Mouse (Mus musculus): ENCODE results near the gene Unk. TPM values are rescaled to one million over a fixed set of nuclear protein-coding genes. Genes with fewer than 3 reads are reported as not detected.

The Unk gene
- polyA plus RNA-seq, 1 experiment from 2014 or later, result 40.4 TPM

DNA sequence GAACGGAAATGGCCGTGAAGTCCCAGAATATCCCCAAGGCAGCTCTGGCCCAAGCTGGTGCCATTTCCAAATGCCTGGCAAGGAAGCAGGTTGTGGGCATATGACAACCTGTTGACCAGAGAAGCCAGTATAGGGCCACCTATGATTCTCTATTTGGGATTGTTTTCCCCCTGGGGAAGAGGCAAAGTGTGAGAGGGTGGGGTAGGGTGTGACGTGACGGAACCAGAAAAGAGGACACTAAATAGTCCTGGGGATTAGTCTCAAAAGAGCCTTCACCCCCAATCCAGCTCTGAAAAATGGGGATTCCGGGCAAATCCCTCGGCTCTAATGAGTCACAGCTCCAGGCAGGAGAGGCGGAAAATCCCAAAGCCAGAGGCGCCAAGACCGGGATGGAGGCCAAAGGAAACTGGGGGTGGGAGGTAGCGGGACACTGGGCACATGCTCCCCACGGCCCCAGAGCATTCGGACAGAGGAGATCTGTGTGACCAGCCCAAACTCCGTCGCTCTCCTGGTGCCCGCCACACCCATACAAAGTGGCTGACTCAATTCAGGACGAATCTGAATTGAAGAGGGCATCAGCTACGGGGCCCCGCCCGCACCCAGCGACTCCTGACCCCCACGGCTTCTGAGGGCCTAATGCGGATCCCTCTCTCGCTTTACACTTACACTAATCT lies 78.5 kb downstream of the Unk start:
- Histone ChIP-seq H3K4me2 (replicated peaks) (peak overlapping the region; percentile 46), H3K36me3 (no peaks in the 10 kb centered on the region), H3K9me3 (no peaks in the 10 kb centered on the region), H3K27me3 (peaks cover 67% of the 10 kb centered on the region), H3K4me1 (peaks cover 44% of the 10 kb centered on the region), H3K27ac (replicated peaks) (no peak overlapping the region), H3K4me3 (peak overlapping the region; percentile 35; the same call in 1 of the 2 replicates), H3K9ac (replicated peaks) (no peak overlapping the region)
- WGBS, result 3% methylated on average over 23 of the region's 23 CpGs
- ATAC-seq (replicated peaks), result no peak

DNA sequence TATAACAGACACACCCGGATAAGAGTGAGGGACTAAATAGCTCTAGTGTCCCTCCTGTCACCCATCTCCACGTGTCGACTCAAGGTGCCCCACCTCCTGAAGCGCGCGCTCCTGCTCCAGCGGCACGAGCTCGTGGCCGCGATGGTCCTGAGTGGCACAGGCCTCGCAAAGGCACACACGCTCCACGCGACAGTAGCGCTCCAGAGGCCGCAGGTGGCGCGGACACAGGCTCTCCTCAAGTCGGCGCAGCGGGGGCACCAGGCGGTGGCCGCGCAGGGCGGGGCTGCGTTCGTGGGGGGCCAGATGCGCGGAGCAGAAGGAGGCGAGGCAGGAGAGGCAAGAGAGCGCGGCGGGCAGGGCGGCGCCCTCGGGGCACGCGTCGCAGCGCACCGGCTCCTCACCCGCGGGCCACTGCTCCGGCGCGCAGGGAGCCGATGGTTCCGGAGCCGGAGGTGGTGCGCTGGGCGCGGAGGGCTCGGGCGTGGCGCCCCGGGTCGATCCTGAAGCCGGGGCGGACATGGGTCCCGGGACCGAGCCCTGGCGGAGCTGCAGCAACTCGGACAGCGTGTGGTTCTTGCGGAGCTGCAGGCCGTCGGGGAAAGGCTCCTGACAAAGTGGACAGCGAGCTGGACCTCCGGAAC lies 79.4 kb downstream of the Unk start:
- H3K9ac ChIP-seq (replicated peaks), result 0 out of 2 replicates have a peak overlapping the region, but pooled peaks have one; percentile 7
- H3K4me3 ChIP-seq, result peak overlapping the region; percentile 35
- peak overlapping the region; percentile 46 for H3K4me2 ChIP-seq (replicated peaks)
- peaks cover 35% of the 10 kb centered on the region for H3K4me1 ChIP-seq
- H3K27me3 ChIP-seq, result peaks cover 67% of the 10 kb centered on the region
- H3K36me3 ChIP-seq, result no peaks in the 10 kb centered on the region
- 2% methylated on average over 69 of the region's 70 CpGs for WGBS
- H3K9me3 ChIP-seq, result no peaks in the 10 kb centered on the region
- H3K27ac ChIP-seq (replicated peaks), result no peak overlapping the region
- ATAC-seq (replicated peaks), result no peak

DNA sequence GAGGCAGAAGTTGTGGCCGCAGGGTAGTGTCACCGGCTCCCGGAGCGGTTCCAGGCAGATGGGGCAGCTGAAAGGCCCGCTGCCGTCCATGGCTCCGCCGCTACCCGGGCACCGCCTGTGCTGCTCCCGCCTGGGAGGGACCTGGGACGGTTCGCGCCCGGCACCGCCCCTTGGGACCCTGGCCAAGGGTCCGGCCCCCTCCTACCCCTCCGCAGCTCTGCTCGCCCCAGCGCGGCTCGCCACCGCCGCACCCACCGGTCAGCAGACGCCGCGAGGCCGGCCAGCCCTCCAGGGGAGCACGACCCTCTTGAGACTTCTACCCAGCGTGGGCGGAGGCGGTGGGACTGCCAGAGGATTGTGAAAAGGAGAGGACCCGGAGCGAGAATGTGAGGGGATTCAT lies 80.0 kb downstream of the Unk start:
- Histone ChIP-seq H3K4me2 (replicated peaks) (peak overlapping the region; percentile 46), H3K27ac (replicated peaks) (no peak overlapping the region), H3K27me3 (peaks cover 67% of the 10 kb centered on the region), H3K4me3 (peak overlapping the region; percentile 35), H3K36me3 (no peaks in the 10 kb centered on the region), H3K9me3 (no peaks in the 10 kb centered on the region), H3K9ac (replicated peaks) (no peak overlapping the region), H3K4me1 (peaks cover 34% of the 10 kb centered on the region)
- ATAC-seq (replicated peaks), result 0 out of 2 replicates have a peak, but pooled peaks have one; percentile 29
- under 1% methylated on average over 25 of the region's 35 CpGs for WGBS

DNA sequence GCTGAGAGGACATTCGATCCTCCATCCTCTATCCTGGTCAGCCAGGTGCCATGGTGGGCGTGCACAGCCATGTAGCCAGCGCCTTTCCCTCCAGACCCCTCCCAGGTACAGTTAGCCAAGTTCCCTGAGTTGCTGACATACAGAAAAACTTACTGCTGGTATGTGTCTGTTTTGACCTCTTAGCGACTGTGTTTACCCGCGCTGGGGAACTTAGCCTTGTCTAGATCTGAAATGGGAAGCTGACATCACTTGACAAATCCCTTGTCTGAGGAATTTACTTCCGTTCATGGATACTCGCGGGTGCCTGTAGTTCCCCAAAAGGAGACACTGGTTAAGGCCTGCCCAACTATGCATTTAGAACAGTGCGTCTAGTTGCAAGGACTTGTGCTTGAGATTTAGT lies 80.4 kb downstream of the Unk start:
- Histone ChIP-seq H3K4me3 (peak overlapping the region; percentile 35), H3K4me1 (peaks cover 34% of the 10 kb centered on the region), H3K9ac (replicated peaks) (no peak overlapping the region), H3K27ac (replicated peaks) (no peak overlapping the region), H3K27me3 (peaks cover 65% of the 10 kb centered on the region), H3K4me2 (replicated peaks) (peak overlapping the region; percentile 46; the same call in 1 of the 2 replicates), H3K9me3 (no peaks in the 10 kb centered on the region), H3K36me3 (no peaks in the 10 kb centered on the region)
- ATAC-seq (replicated peaks), result no peak
- WGBS, result 39% methylated on average over 10 of the region's 10 CpGs

Other genes with a start within 250 kb of the Unk start
- gene Caskin2, start 216.7 kb upstream of the Unk start, polyA plus RNA-seq (2015; fragmentation: Nextera tagmentation; extraction: Ambion mirVana), result 7.8 and 7.9 TPM in 2 replicates
- 24.2 and 25.9 TPM in 2 replicates for gene Tsen54, start 215.6 kb upstream of the Unk start, polyA plus RNA-seq (2015; fragmentation: Nextera tagmentation; extraction: Ambion mirVana)
- gene Llgl2, start 206.3 kb upstream of the Unk start, polyA plus RNA-seq (2015; fragmentation: Nextera tagmentation; extraction: Ambion mirVana), result 1.0 and 1.1 TPM in 2 replicates
- 0.17 TPM in 1 of 2 replicates, not detected in the other for gene Myo15b, start 171.9 kb upstream of the Unk start, polyA plus RNA-seq (2015; fragmentation: Nextera tagmentation; extraction: Ambion mirVana)
- 1.2 and 2.5 TPM in 2 replicates for gene Smim5, start 130.4 kb upstream of the Unk start, polyA plus RNA-seq (2015; fragmentation: Nextera tagmentation; extraction: Ambion mirVana)
- 0.94 and 1.1 TPM in 2 replicates for gene Smim6, start 118.3 kb upstream of the Unk start, polyA plus RNA-seq (2015; fragmentation: Nextera tagmentation; extraction: Ambion mirVana)
- gene Sap30bp, start 97.0 kb upstream of the Unk start, polyA plus RNA-seq (2015; fragmentation: Nextera tagmentation; extraction: Ambion mirVana), result 53.3 and 53.6 TPM in 2 replicates
- 24.6 and 29.2 TPM in 2 replicates for gene Recql5, start 96.8 kb upstream of the Unk start, polyA plus RNA-seq (2015; fragmentation: Nextera tagmentation; extraction: Ambion mirVana)
- gene Itgb4, start 55.6 kb upstream of the Unk start, polyA plus RNA-seq (2015; fragmentation: Nextera tagmentation; extraction: Ambion mirVana), result 0.52 and 0.69 TPM in 2 replicates
- gene Galk1, start 17.6 kb upstream of the Unk start, polyA plus RNA-seq (2015; fragmentation: Nextera tagmentation; extraction: Ambion mirVana), result 58.9 and 64.2 TPM in 2 replicates
- gene H3f3b, start 2.4 kb upstream of the Unk start, polyA plus RNA-seq (2015; fragmentation: Nextera tagmentation; extraction: Ambion mirVana), result 2,534 and 2,591 TPM in 2 replicates
- 0.70 and 0.80 TPM in 2 replicates for gene Unc13d, start 47.6 kb downstream of the Unk start, polyA plus RNA-seq (2015; fragmentation: Nextera tagmentation; extraction: Ambion mirVana)
- 138 and 144 TPM in 2 replicates for gene Wbp2, start 56.7 kb downstream of the Unk start, polyA plus RNA-seq (2015; fragmentation: Nextera tagmentation; extraction: Ambion mirVana)
- 7.0 and 7.7 TPM in 2 replicates for gene Trim47, start 96.9 kb downstream of the Unk start, polyA plus RNA-seq (2015; fragmentation: Nextera tagmentation; extraction: Ambion mirVana)
- gene Trim65, start 100.8 kb downstream of the Unk start, polyA plus RNA-seq (2015; fragmentation: Nextera tagmentation; extraction: Ambion mirVana), result 1.6 and 1.9 TPM in 2 replicates
- gene Mrpl38, start 108.5 kb downstream of the Unk start, polyA plus RNA-seq (2015; fragmentation: Nextera tagmentation; extraction: Ambion mirVana), result 77.7 and 78.5 TPM in 2 replicates
- 71.4 and 73.5 TPM in 2 replicates for gene Fbf1, start 137.8 kb downstream of the Unk start, polyA plus RNA-seq (2015; fragmentation: Nextera tagmentation; extraction: Ambion mirVana)
- gene Ten1, start 168.5 kb downstream of the Unk start, polyA plus RNA-seq (2015; fragmentation: Nextera tagmentation; extraction: Ambion mirVana), result 81.5 and 91.7 TPM in 2 replicates
- 51.3 and 54.5 TPM in 2 replicates for gene Acox1, start 168.7 kb downstream of the Unk start, polyA plus RNA-seq (2015; fragmentation: Nextera tagmentation; extraction: Ambion mirVana)
- gene Evpl, start 207.8 kb downstream of the Unk start, polyA plus RNA-seq (2015; fragmentation: Nextera tagmentation; extraction: Ambion mirVana), result 0.19 and 0.33 TPM in 2 replicates
- 68.9 and 71.5 TPM in 2 replicates for gene Srp68, start 243.9 kb downstream of the Unk start, polyA plus RNA-seq (2015; fragmentation: Nextera tagmentation; extraction: Ambion mirVana)

Data from forebrain, embryonic 15.5 days (tissue).